Mouse (Mus musculus): ENCODE measurements around the gene Cbr4. TPM values are rescaled to one million over a fixed set of nuclear protein-coding genes. Genes with fewer than 3 reads are reported as not detected.

Gene Cbr4
- polyA plus RNA-seq, 2 experiments = 7.8 to 25.5 TPM

GRCm38 (mm10) chr8:61539828-61540500 is 52.4 kb downstream of the Cbr4 start:
- no peak overlapping the region for H3K4me3 ChIP-seq (ENCODE audit: insufficient read depth in 1 of 2, low read depth in 2 of 2, low read length in 2 of 2)
- no peaks in the 10 kb centered on the region for H3K27me3 ChIP-seq (ENCODE audit: control insufficient read depth, insufficient read depth, low read length)
- 39% methylated on average over 7 of the region's 7 CpGs for WGBS (ENCODE audit: insufficient replicate concordance)
- no peak overlapping the region for H3K9ac ChIP-seq (replicated peaks)
- no peaks in the 10 kb centered on the region for H3K36me3 ChIP-seq (replicated peaks; ENCODE audit: control insufficient read depth, insufficient read depth, low read depth)
- TF ChIP-seq CTCF (IDR thresholded peaks at IDR 0.05; ENCODE audit: low read depth) (peak; percentile 97), EP300 (IDR thresholded peaks at IDR 0.05; ENCODE audit: low read depth) (no peak)
- H3K4me2 ChIP-seq (ENCODE audit: low read depth) = no peak overlapping the region
- DNase-seq (ENCODE audit: low read depth in 3 of 3, low spot score in 3 of 3) = peak; percentile 50 to 63 (median 50)
- H3K27ac ChIP-seq = no peak overlapping the region
- H3K4me1 ChIP-seq (replicated peaks; ENCODE audit: control insufficient read depth in 2 of 2, insufficient read depth in 2 of 2, low read length in 1 of 2) = no peaks in the 10 kb centered on the region
- ATAC-seq (ENCODE audit: insufficient read depth) = 0 out of 2 replicates have a peak, but pooled peaks have one; percentile 41
- H3K9me3 ChIP-seq (ENCODE audit: control insufficient read depth, low read length) = no peaks in the 10 kb centered on the region

- peaks cover 2% of the 10 kb centered on the region; the same call in 1 of the 2 replicates for H3K36me3 ChIP-seq (replicated peaks; ENCODE audit: control insufficient read depth, insufficient read depth, low read depth)
- ATAC-seq (ENCODE audit: insufficient read depth) (no peak), DNase-seq (ENCODE audit: low read depth in 3 of 3, low spot score in 3 of 3) (no peak)
- H3K4me1 ChIP-seq (replicated peaks; ENCODE audit: control insufficient read depth in 2 of 2, insufficient read depth in 2 of 2, low read length in 1 of 2) = no peaks in the 10 kb centered on the region
- no peaks in the 10 kb centered on the region for H3K27me3 ChIP-seq (ENCODE audit: control insufficient read depth, insufficient read depth, low read length)
- H3K27ac ChIP-seq = no peak overlapping the region
- 80% methylated on average over 39 of the region's 41 CpGs for WGBS (ENCODE audit: insufficient replicate concordance)
- H3K9ac ChIP-seq (replicated peaks) = no peak overlapping the region
- no peaks in the 10 kb centered on the region; the same call in 1 of the 2 replicates for H3K9me3 ChIP-seq (ENCODE audit: control insufficient read depth, low read length)
- TF ChIP-seq EP300 (IDR thresholded peaks at IDR 0.05; ENCODE audit: low read depth) = no peak
- no peak for TF ChIP-seq CTCF (IDR thresholded peaks at IDR 0.05; ENCODE audit: low read depth)
- no peak overlapping the region for H3K4me2 ChIP-seq (ENCODE audit: low read depth)
- H3K4me3 ChIP-seq (ENCODE audit: insufficient read depth in 1 of 2, low read depth in 2 of 2, low read length in 2 of 2) = no peak overlapping the region
Measured at GRCm38 (mm10) chr8:61549585-61549984, 62.1 kb downstream of the Cbr4 start.

- ATAC-seq (ENCODE audit: insufficient read depth) = no peak
- no peak for DNase-seq (ENCODE audit: low read depth in 3 of 3, low spot score in 3 of 3)
- Histone ChIP-seq H3K4me2 (ENCODE audit: low read depth) (no peak overlapping the region), H3K36me3 (replicated peaks; ENCODE audit: control insufficient read depth, insufficient read depth, low read depth) (peaks cover 2% of the 10 kb centered on the region; the same call in 1 of the 2 replicates), H3K9me3 (ENCODE audit: control insufficient read depth, low read length) (no peaks in the 10 kb centered on the region; the same call in 1 of the 2 replicates), H3K27ac (no peak overlapping the region), H3K4me3 (ENCODE audit: insufficient read depth in 1 of 2, low read depth in 2 of 2, low read length in 2 of 2) (no peak overlapping the region), H3K27me3 (ENCODE audit: control insufficient read depth, insufficient read depth, low read length) (no peaks in the 10 kb centered on the region), H3K4me1 (replicated peaks; ENCODE audit: control insufficient read depth in 2 of 2, insufficient read depth in 2 of 2, low read length in 1 of 2) (no peaks in the 10 kb centered on the region), H3K9ac (replicated peaks) (no peak overlapping the region)
- TF ChIP-seq EP300 (IDR thresholded peaks at IDR 0.05; ENCODE audit: low read depth) (no peak), CTCF (IDR thresholded peaks at IDR 0.05; ENCODE audit: low read depth) (peak; percentile 67)
- 71% methylated on average over 27 of the region's 27 CpGs for WGBS (ENCODE audit: insufficient replicate concordance)
Measured at GRCm38 (mm10) chr8:61550006-61550748, 62.6 kb downstream of the Cbr4 start.

- H3K4me2 ChIP-seq (ENCODE audit: low read depth) = no peak overlapping the region
- peaks cover 2% of the 10 kb centered on the region; the same call in 1 of the 2 replicates for H3K36me3 ChIP-seq (replicated peaks; ENCODE audit: control insufficient read depth, insufficient read depth, low read depth)
- H3K4me3 ChIP-seq (ENCODE audit: insufficient read depth in 1 of 2, low read depth in 2 of 2, low read length in 2 of 2) = no peak overlapping the region
- 32% methylated on average over 6 of the region's 6 CpGs for WGBS (ENCODE audit: insufficient replicate concordance)
- ATAC-seq (ENCODE audit: insufficient read depth) (no peak), DNase-seq (ENCODE audit: low read depth in 3 of 3, low spot score in 3 of 3) (no peak)
- H3K9ac ChIP-seq (replicated peaks) = no peak overlapping the region
- TF ChIP-seq EP300 (IDR thresholded peaks at IDR 0.05; ENCODE audit: low read depth) (no peak), CTCF (IDR thresholded peaks at IDR 0.05; ENCODE audit: low read depth) (no peak)
- H3K27me3 ChIP-seq (ENCODE audit: control insufficient read depth, insufficient read depth, low read length) = no peaks in the 10 kb centered on the region
- no peaks in the 10 kb centered on the region; the same call in 1 of the 2 replicates for H3K9me3 ChIP-seq (ENCODE audit: control insufficient read depth, low read length)
- no peak overlapping the region for H3K27ac ChIP-seq
- H3K4me1 ChIP-seq (replicated peaks; ENCODE audit: control insufficient read depth in 2 of 2, insufficient read depth in 2 of 2, low read length in 1 of 2) = no peaks in the 10 kb centered on the region
Measured at GRCm38 (mm10) chr8:61552221-61552620, 64.7 kb downstream of the Cbr4 start.

Data from liver, embryonic 14.5 days (tissue).